Mouse (Mus musculus) G1E (cell line): ENCODE data around the gene 3110021N24Rik.

Source experiments
- CTCF ChIP-seq: IDR thresholded peaks from 2 replicates; pipeline ENCODE4 v1.5.1; 2012; ENCODE audit warnings: low read depth, low read length, inconsistent platforms, mixed read lengths
- GATA1 ChIP-seq: IDR thresholded peaks from 2 replicates; pipeline ENCODE4 v1.6.1; 2012; ENCODE audit warnings: borderline replicate concordance, low read length, inconsistent platforms, mixed read lengths
- POLR2AphosphoS5 ChIP-seq: IDR thresholded peaks from 2 replicates; pipeline ENCODE4 v1.6.1; 2012; ENCODE audit warnings: low read depth, low read length, inconsistent platforms; ENCODE audit not compliant: insufficient replicate concordance

DNA sequence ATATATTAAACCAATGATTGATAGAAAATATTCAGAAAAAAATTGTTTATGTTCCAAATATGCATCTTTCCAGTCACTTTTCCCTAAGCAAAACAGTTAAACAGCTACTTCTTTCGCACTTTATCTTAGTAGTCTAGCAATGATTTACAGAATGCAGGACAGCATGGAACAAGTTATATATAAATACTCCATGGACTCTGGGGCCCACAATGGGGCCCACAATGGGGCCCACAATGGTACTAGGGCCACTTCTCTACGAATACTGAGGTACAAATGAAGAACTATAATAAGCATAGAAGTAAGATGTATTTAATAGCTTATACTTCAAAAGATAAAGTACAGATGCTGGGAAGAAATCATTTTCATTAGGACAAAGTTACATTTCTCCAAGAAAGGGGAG, 4.7 kb downstream of the 3110021N24Rik start:
- TF ChIP-seq CTCF = no peak
- no peak for TF ChIP-seq GATA1
- no peak for TF ChIP-seq POLR2AphosphoS5
